Mouse (Mus musculus) liver, embryonic 16.5 days (tissue): ENCODE measurements at regions not wholly inside any gene's neighbourhood (a gene's known extent, or its start where the extent isn't known, plus 50 kb on each side); places are given as distances from the start of the nearest gene placed in this dataset.

Source experiments
- ATAC-seq: fragments of 200-750 bp; cut with Nextera tagmentation; 2 replicates; pipeline ENCODE4 v1.8.0; 2017; ENCODE audit warnings: low read depth, mild to moderate bottlenecking, moderate number of reproducible peaks, moderate library complexity
- H3K27ac ChIP-seq: fragments of 300-500 bp; sonication (generic); 2 replicates; pipeline ENCODE4 v1.5.1; 2014; ENCODE audit warnings: mild to moderate bottlenecking, low read length
- H3K27me3 ChIP-seq: fragments of 300-500 bp; sonication (generic); 2 replicates; pipeline ENCODE4 v1.6.1; 2014; ENCODE audit warnings: low read depth, low read length, mixed read lengths; ENCODE audit not compliant: control insufficient read depth, insufficient read depth
- H3K36me3 ChIP-seq: fragments of 300-500 bp; sonication (generic); 2 replicates; pipeline ENCODE4 v1.6.1; 2014; ENCODE audit warnings: mild to moderate bottlenecking; ENCODE audit not compliant: control insufficient read depth, insufficient read depth
- H3K4me1 ChIP-seq: fragments of 300-500 bp; sonication (generic); 2 replicates; pipeline ENCODE4 v1.6.1; 2014; ENCODE audit warnings: low read depth, low read length, mixed read lengths; ENCODE audit not compliant: control insufficient read depth
- H3K4me2 ChIP-seq: fragments of 300-500 bp; sonication (generic); 2 replicates; pipeline ENCODE4 v1.6.1; 2014; ENCODE audit warnings: low read depth, low read length, mixed read lengths
- H3K4me3 ChIP-seq: fragments of 300-500 bp; sonication (generic); 2 replicates; pipeline ENCODE4 v1.5.1; 2014; ENCODE audit warnings: low read depth, mild to moderate bottlenecking, low read length
- H3K9ac ChIP-seq: fragments of 300-500 bp; sonication (generic); 2 replicates; pipeline ENCODE4 v1.6.1; 2014; ENCODE audit warnings: low read depth, low read length
- H3K9me3 ChIP-seq: fragments of 300-500 bp; sonication (generic); replicated peaks from 2 replicates; pipeline ENCODE4 v1.6.1; 2016; ENCODE audit warnings: low read length; ENCODE audit not compliant: control insufficient read depth
- WGBS: fragments of 180-500 bp; shearing (Covaris S2); extraction: QIAGEN DNeasy Blood & Tissue Kit; methylation state at CpG from one replicate; pipeline ENCODE4 v1.1.7; 2014; ENCODE audit not compliant: insufficient replicate concordance; 5-methylcytosine and 5-hydroxymethylcytosine counted together

DNA sequence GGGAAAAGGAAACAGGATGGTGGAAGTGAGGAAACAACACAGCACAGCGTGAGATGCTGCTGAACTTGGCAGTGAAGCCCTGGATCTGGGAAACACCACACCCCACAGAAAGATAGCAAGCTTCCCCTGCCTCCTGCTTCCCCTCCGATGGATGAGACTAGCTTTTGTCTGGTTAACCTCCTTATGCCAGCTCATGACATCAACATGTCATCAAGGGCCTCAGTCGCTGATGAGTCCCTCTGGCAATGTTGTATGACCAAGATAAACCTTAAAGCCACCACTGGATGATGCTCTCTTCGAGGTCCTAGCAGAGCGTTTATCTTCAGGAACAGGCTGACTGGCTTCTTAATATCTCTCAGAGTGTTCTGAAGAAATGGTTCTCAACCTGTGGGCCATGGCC lies 388.1 kb downstream of the Cd83 start:
- H3K4me3 ChIP-seq: no peak overlapping the region
- no peaks in the 10 kb centered on the region for H3K27me3 ChIP-seq
- no peak for ATAC-seq
- no peak overlapping the region for H3K9ac ChIP-seq
- H3K36me3 ChIP-seq: no peaks in the 10 kb centered on the region
- no peak overlapping the region for H3K27ac ChIP-seq
- H3K4me1 ChIP-seq: no peaks in the 10 kb centered on the region
- no peak overlapping the region for H3K4me2 ChIP-seq
- no peaks in the 10 kb centered on the region for H3K9me3 ChIP-seq
- WGBS: 33% methylated on average over 5 of the region's 5 CpGs

DNA sequence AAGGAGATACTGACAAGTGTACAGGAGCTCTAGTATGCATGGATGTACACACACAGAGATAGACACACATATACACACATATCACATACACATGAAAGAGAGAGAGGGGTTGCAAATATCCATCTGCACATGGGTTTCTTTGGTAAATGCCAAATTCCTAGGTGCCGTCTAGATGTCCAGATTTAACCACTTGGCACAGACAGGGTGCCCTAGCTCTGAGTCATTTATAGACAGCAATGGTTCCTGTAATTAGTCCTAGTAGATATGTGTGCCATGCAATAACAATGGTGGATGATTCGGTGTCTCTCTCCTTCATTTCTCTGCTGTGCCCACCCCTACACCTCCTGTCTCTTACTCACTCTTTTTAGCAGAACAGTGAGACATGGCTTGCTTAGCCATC lies 389.7 kb downstream of the Cd83 start:
- Histone ChIP-seq H3K27ac (no peak overlapping the region), H3K4me3 (no peak overlapping the region), H3K9me3 (no peaks in the 10 kb centered on the region), H3K9ac (no peak overlapping the region), H3K4me1 (no peaks in the 10 kb centered on the region), H3K36me3 (no peaks in the 10 kb centered on the region), H3K4me2 (no peak overlapping the region), H3K27me3 (no peaks in the 10 kb centered on the region)
- ATAC-seq: no peak
- WGBS: 55% methylated on average over 2 of the region's 2 CpGs

DNA sequence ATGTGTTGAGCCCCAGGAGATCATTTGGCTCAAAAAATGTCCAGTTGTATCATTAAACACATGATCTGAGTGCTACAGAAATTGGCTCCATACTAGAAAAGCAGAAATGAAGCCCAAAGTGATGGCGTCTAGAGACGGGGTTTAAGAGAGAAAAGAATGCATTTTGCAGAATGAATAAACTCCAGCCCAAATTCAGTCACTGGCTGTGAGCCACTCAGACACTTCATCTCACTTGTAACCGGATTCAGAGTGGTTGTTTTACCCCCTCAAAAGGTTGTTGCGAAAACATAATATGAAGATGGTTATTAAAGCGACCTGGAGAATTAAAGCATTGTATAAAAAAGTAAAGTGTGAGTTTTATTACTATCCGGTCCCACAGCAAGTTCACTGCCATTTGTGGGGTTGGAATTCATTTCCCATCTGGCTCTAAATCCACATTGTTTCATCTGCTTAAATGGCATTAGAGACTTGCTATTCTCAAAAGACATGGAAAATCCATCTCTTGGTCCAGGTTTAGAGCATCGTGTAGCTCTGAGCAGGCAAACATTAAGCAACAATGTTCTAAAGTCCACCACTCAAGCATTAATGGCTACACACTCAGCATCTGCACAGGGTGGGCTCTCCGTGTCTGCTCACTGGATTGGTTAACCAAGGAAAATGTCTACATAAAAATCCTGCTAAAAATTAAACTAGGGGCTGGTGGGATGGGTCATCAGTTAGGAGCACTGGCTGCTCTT lies 390.9 kb downstream of the Cd83 start:
- no peaks in the 10 kb centered on the region for H3K27me3 ChIP-seq
- WGBS: 65% methylated on average over 8 of the region's 8 CpGs

DNA sequence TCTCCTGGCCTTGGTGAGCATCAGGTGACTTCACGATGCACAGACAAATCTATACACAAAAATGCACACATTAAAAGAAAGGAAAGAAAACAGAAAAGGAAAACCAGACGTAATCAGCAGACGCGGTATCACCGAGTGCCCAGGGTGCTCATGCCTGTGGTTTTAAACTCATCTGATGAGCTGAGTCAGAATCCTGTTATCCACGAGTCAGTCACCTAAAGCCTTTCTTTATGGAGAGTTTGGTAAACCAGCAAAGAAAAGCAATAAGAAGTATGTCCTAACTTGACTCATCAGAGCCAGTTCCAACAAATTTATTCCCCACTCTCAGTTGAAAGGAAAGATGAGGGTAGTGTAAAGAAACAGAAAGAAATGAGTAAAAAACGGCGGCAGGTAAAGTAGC lies 391.5 kb downstream of the Cd83 start:
- WGBS: 57% methylated on average over 8 of the region's 8 CpGs
- Histone ChIP-seq H3K9ac (no peak overlapping the region), H3K4me3 (no peak overlapping the region), H3K9me3 (no peaks in the 10 kb centered on the region), H3K4me2 (no peak overlapping the region), H3K27me3 (no peaks in the 10 kb centered on the region), H3K36me3 (no peaks in the 10 kb centered on the region), H3K4me1 (no peaks in the 10 kb centered on the region), H3K27ac (no peak overlapping the region)
- no peak for ATAC-seq

More for the DNA sequence above, 390.9 kb downstream of the Cd83 start:
- H3K4me1 ChIP-seq: no peaks in the 10 kb centered on the region
- H3K9me3 ChIP-seq: no peaks in the 10 kb centered on the region
- H3K27ac ChIP-seq: no peak overlapping the region
- no peak for ATAC-seq
- no peaks in the 10 kb centered on the region for H3K36me3 ChIP-seq
- H3K4me2 ChIP-seq: no peak overlapping the region
- H3K9ac ChIP-seq: no peak overlapping the region
- no peak overlapping the region for H3K4me3 ChIP-seq

DNA sequence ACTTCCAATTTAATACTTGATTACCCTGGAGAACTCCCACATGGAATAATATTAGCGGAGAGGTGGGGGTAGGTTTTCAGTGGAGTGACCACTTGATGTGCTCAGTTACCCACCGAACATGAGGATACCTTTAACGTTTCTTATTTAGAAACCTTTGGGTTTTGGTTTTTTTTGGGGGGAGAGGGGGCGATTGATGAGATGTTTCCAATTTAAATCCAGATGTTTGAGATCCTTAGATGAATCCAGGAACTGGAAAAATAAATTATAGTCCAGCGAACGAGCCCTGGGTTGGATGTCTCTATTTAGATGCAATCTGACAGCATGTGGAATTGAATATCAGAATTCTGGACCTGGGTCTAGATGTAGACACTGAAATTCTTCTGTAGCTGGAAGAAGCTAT lies 393.4 kb downstream of the Cd83 start:
- ATAC-seq: no peak
- no peaks in the 10 kb centered on the region for H3K36me3 ChIP-seq
- no peak overlapping the region for H3K4me3 ChIP-seq
- H3K4me1 ChIP-seq: no peaks in the 10 kb centered on the region
- H3K9me3 ChIP-seq: no peaks in the 10 kb centered on the region
- no peak overlapping the region for H3K9ac ChIP-seq
- no peaks in the 10 kb centered on the region for H3K27me3 ChIP-seq
- H3K4me2 ChIP-seq: no peak overlapping the region
- H3K27ac ChIP-seq: no peak overlapping the region
- 64% methylated on average over 6 of the region's 6 CpGs for WGBS

DNA sequence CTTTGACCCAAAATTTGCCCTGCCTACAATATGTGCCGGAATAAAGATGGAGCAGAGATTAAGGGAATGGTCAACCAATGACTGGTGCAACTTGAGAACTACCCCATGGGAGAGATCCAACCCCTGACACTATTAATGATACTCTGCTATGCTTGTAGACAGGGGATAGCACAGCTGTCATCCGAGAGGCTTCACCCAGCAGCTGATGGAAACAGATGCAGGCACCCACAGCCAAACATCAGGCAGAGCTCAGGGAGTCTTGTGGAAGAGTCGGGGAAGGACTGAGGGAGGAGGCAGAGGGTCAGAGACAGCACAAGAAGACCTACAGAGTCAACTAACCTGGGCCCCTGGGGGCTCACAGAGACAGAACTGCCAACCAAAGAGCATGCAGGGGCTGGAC lies 395.8 kb downstream of the Cd83 start:
- Histone ChIP-seq H3K36me3 (no peaks in the 10 kb centered on the region), H3K9me3 (no peaks in the 10 kb centered on the region), H3K4me1 (no peaks in the 10 kb centered on the region), H3K27ac (no peak overlapping the region), H3K4me2 (no peak overlapping the region), H3K27me3 (no peaks in the 10 kb centered on the region), H3K4me3 (no peak overlapping the region), H3K9ac (no peak overlapping the region)
- no peak for ATAC-seq
- 68% methylated on average over 3 of the region's 3 CpGs for WGBS

DNA sequence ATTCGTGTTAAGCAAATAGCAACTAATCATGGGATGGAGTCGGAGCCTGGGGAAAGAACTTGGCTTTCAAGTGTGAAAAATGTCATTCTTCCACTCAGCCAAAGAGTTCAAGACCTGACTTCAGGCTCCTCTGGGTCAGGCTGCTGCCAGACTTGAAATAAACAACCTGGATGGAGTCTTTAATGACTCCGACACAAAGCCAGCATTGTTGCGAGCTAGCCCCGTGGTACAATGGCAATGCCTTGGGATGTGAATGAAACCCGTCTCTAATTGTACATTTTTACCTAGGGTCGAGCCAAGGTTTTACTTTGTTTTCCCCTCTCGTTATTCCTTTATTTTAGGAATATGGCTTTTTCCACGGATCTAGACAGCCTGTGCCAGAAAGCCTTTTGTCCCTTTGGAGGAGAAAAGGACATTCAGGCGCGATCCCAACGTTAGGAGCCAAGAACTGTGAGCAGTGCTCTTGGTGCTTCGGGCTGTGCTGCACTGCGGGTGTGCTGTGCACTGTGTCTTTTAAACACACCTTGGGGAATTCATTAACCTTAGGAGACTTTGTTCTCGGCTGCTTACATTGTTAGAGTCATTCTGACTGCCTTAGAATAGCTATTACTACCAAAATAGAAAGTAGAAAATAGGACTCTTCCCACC lies 398.1 kb downstream of the Cd83 start:
- ATAC-seq: no peak
- no peak overlapping the region for H3K4me2 ChIP-seq
- 63% methylated on average over 15 of the region's 15 CpGs for WGBS

DNA sequence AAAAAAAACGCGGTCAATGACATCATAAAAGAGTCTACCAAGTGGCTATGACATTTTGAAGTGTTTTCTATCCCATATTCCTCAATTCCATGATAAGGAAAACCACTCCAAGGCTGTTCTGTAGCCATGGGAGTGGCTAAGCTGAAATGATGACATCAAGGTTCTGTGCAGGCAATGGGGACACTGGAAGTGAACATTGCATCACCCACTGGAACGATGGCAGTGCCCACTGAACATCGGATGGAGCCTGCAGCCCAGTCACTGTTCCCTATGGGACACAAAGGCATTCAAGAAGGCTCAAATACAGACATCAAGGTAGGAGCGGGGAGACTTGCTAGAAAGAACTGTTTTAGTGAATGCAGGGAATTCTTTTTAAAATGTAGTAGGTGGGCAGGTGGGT lies 410.8 kb downstream of the Cd83 start:
- Histone ChIP-seq H3K4me2 (no peak overlapping the region), H3K9me3 (no peaks in the 10 kb centered on the region), H3K36me3 (no peaks in the 10 kb centered on the region), H3K27ac (no peak overlapping the region), H3K4me1 (no peaks in the 10 kb centered on the region), H3K4me3 (no peak overlapping the region), H3K9ac (no peak overlapping the region), H3K27me3 (no peaks in the 10 kb centered on the region)
- WGBS: 65% methylated on average over 5 of the region's 5 CpGs
- no peak for ATAC-seq

More for the DNA sequence above, 398.1 kb downstream of the Cd83 start:
- H3K4me3 ChIP-seq: no peak overlapping the region
- H3K4me1 ChIP-seq: no peaks in the 10 kb centered on the region
- no peaks in the 10 kb centered on the region for H3K36me3 ChIP-seq
- no peaks in the 10 kb centered on the region for H3K27me3 ChIP-seq
- H3K9me3 ChIP-seq: no peaks in the 10 kb centered on the region
- H3K27ac ChIP-seq: no peak overlapping the region
- H3K9ac ChIP-seq: no peak overlapping the region

DNA sequence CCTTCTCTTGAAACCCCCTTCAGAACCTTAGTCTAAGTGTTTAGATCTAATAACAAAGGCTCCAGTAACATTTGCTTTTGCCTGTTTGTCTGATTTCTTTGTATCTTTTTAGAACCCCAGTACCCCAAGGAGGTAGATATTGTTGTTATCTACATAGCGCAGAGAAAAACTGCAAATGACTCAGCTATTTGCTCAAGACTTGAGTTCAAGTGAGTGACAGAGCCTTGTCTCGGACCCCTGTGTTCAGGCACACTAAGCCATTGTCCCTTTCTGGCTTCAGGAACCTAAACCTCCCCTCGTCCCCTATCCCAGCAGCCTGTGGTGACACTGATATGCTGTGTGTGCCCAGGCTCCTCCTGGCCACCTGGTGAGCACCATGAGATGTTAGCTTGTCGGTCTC lies 421.5 kb downstream of the Cd83 start:
- no peak overlapping the region for H3K27ac ChIP-seq
- 25% methylated on average over 4 of the region's 4 CpGs for WGBS
- ATAC-seq: peak; percentile 61

More for the DNA sequence above, 421.5 kb downstream of the Cd83 start:
- Histone ChIP-seq H3K4me3 (no peak overlapping the region), H3K4me1 (peaks cover 11% of the 10 kb centered on the region), H3K9ac (no peak overlapping the region), H3K27me3 (no peaks in the 10 kb centered on the region), H3K9me3 (no peaks in the 10 kb centered on the region), H3K36me3 (no peaks in the 10 kb centered on the region), H3K4me2 (peak overlapping the region; percentile 15; the same call in 1 of the 2 replicates)
